Mouse (Mus musculus): ENCODE data around the gene Foxk1. TPM values are rescaled to one million over a fixed set of nuclear protein-coding genes. Genes with fewer than 3 reads are reported as not detected.

The Foxk1 gene
- polyA plus RNA-seq, 1 experiment from 2014 or later: 3.1 TPM

GRCm38 (mm10) chr5:142473696-142474095 is 72.4 kb downstream of the Foxk1 start:
- no peak overlapping the region for H3K4me3 ChIP-seq (ENCODE audit: low read length)
- no peak for ATAC-seq (ENCODE audit: low read depth)
- WGBS: 65% methylated on average over 10 of the region's 10 CpGs
- H3K9me3 ChIP-seq (ENCODE audit: control insufficient read depth, low read length): no peaks in the 10 kb centered on the region
- no peaks in the 10 kb centered on the region for H3K4me1 ChIP-seq (replicated peaks; ENCODE audit: control insufficient read depth, insufficient read depth, low read length)
- H3K9ac ChIP-seq (ENCODE audit: low read length): no peak overlapping the region
- H3K27me3 ChIP-seq (ENCODE audit: control insufficient read depth, insufficient read depth, low read depth, low read length): no peaks in the 10 kb centered on the region
- peaks cover 5% of the 10 kb centered on the region; the same call in 1 of the 2 replicates for H3K36me3 ChIP-seq (ENCODE audit: control insufficient read depth, insufficient read depth, low read length)
- H3K4me2 ChIP-seq (ENCODE audit: low read depth, low read length): no peak overlapping the region
- no peak overlapping the region for H3K27ac ChIP-seq (ENCODE audit: low read length)

GRCm38 (mm10) chr5:142475669-142476068 is 74.4 kb downstream of the Foxk1 start:
- no peaks in the 10 kb centered on the region; the same call in 1 of the 2 replicates for H3K4me1 ChIP-seq (replicated peaks; ENCODE audit: control insufficient read depth, insufficient read depth, low read length)
- no peak overlapping the region for H3K4me2 ChIP-seq (ENCODE audit: low read depth, low read length)
- H3K4me3 ChIP-seq (ENCODE audit: low read length): no peak overlapping the region
- no peak for ATAC-seq (ENCODE audit: low read depth)
- H3K9ac ChIP-seq (ENCODE audit: low read length): no peak overlapping the region
- no peaks in the 10 kb centered on the region for H3K27me3 ChIP-seq (ENCODE audit: control insufficient read depth, insufficient read depth, low read depth, low read length)
- H3K36me3 ChIP-seq (ENCODE audit: control insufficient read depth, insufficient read depth, low read length): no peaks in the 10 kb centered on the region
- no peaks in the 10 kb centered on the region for H3K9me3 ChIP-seq (ENCODE audit: control insufficient read depth, low read length)
- 70% methylated on average over 7 of the region's 7 CpGs for WGBS
- no peak overlapping the region for H3K27ac ChIP-seq (ENCODE audit: low read length)

GRCm38 (mm10) chr5:142477346-142477745 is 76.0 kb downstream of the Foxk1 start:
- Histone ChIP-seq H3K4me1 (replicated peaks; ENCODE audit: control insufficient read depth, insufficient read depth, low read length) (no peaks in the 10 kb centered on the region; the same call in 1 of the 2 replicates), H3K36me3 (ENCODE audit: control insufficient read depth, insufficient read depth, low read length) (no peaks in the 10 kb centered on the region), H3K4me3 (ENCODE audit: low read length) (no peak overlapping the region), H3K9me3 (ENCODE audit: control insufficient read depth, low read length) (no peaks in the 10 kb centered on the region), H3K9ac (ENCODE audit: low read length) (no peak overlapping the region), H3K4me2 (ENCODE audit: low read depth, low read length) (no peak overlapping the region), H3K27ac (ENCODE audit: low read length) (no peak overlapping the region), H3K27me3 (ENCODE audit: control insufficient read depth, insufficient read depth, low read depth, low read length) (no peaks in the 10 kb centered on the region)
- 71% methylated on average over 12 of the region's 12 CpGs for WGBS
- ATAC-seq (ENCODE audit: low read depth): no peak

- H3K4me1 ChIP-seq (replicated peaks; ENCODE audit: control insufficient read depth, insufficient read depth, low read length): no peaks in the 10 kb centered on the region; the same call in 1 of the 2 replicates
- no peak overlapping the region for H3K4me2 ChIP-seq (ENCODE audit: low read depth, low read length)
- H3K36me3 ChIP-seq (ENCODE audit: control insufficient read depth, insufficient read depth, low read length): no peaks in the 10 kb centered on the region
- H3K4me3 ChIP-seq (ENCODE audit: low read length): no peak overlapping the region
- no peaks in the 10 kb centered on the region for H3K9me3 ChIP-seq (ENCODE audit: control insufficient read depth, low read length)
- 74% methylated on average over 5 of the region's 5 CpGs for WGBS
- ATAC-seq (ENCODE audit: low read depth): no peak
- H3K27me3 ChIP-seq (ENCODE audit: control insufficient read depth, insufficient read depth, low read depth, low read length): no peaks in the 10 kb centered on the region
- H3K27ac ChIP-seq (ENCODE audit: low read length): no peak overlapping the region
- no peak overlapping the region for H3K9ac ChIP-seq (ENCODE audit: low read length)
Measured at GRCm38 (mm10) chr5:142477866-142478615, 76.7 kb downstream of the Foxk1 start.

- Histone ChIP-seq H3K9me3 (ENCODE audit: control insufficient read depth, low read length) (no peaks in the 10 kb centered on the region), H3K27ac (ENCODE audit: low read length) (no peak overlapping the region), H3K4me1 (replicated peaks; ENCODE audit: control insufficient read depth, insufficient read depth, low read length) (no peaks in the 10 kb centered on the region; the same call in 1 of the 2 replicates), H3K4me3 (ENCODE audit: low read length) (peak overlapping the region; percentile 28; the same call in 1 of the 2 replicates), H3K9ac (ENCODE audit: low read length) (peak overlapping the region; percentile 53; the same call in 1 of the 2 replicates), H3K4me2 (ENCODE audit: low read depth, low read length) (peak overlapping the region; percentile 52), H3K36me3 (ENCODE audit: control insufficient read depth, insufficient read depth, low read length) (no peaks in the 10 kb centered on the region), H3K27me3 (ENCODE audit: control insufficient read depth, insufficient read depth, low read depth, low read length) (no peaks in the 10 kb centered on the region)
- WGBS: 26% methylated on average over 17 of the region's 17 CpGs
- peak; percentile 75 for ATAC-seq (ENCODE audit: low read depth)
Measured at GRCm38 (mm10) chr5:142478829-142479435, 77.6 kb downstream of the Foxk1 start.

- Histone ChIP-seq H3K27ac (ENCODE audit: low read length) (no peak overlapping the region), H3K27me3 (ENCODE audit: control insufficient read depth, insufficient read depth, low read depth, low read length) (no peaks in the 10 kb centered on the region), H3K4me3 (ENCODE audit: low read length) (no peak overlapping the region), H3K9me3 (ENCODE audit: control insufficient read depth, low read length) (no peaks in the 10 kb centered on the region), H3K9ac (ENCODE audit: low read length) (no peak overlapping the region), H3K4me2 (ENCODE audit: low read depth, low read length) (no peak overlapping the region), H3K36me3 (ENCODE audit: control insufficient read depth, insufficient read depth, low read length) (no peaks in the 10 kb centered on the region), H3K4me1 (replicated peaks; ENCODE audit: control insufficient read depth, insufficient read depth, low read length) (no peaks in the 10 kb centered on the region; the same call in 1 of the 2 replicates)
- no peak for ATAC-seq (ENCODE audit: low read depth)
- WGBS: 68% methylated on average over 2 of the region's 2 CpGs
Measured at GRCm38 (mm10) chr5:142482512-142482911, 81.2 kb downstream of the Foxk1 start.

- Histone ChIP-seq H3K4me1 (replicated peaks; ENCODE audit: control insufficient read depth, insufficient read depth, low read length) (no peaks in the 10 kb centered on the region; the same call in 1 of the 2 replicates), H3K27me3 (ENCODE audit: control insufficient read depth, insufficient read depth, low read depth, low read length) (no peaks in the 10 kb centered on the region), H3K27ac (ENCODE audit: low read length) (no peak overlapping the region), H3K4me3 (ENCODE audit: low read length) (no peak overlapping the region), H3K9ac (ENCODE audit: low read length) (no peak overlapping the region), H3K4me2 (ENCODE audit: low read depth, low read length) (no peak overlapping the region), H3K36me3 (ENCODE audit: control insufficient read depth, insufficient read depth, low read length) (no peaks in the 10 kb centered on the region), H3K9me3 (ENCODE audit: control insufficient read depth, low read length) (no peaks in the 10 kb centered on the region)
- WGBS: 84% methylated on average over 5 of the region's 5 CpGs
- no peak for ATAC-seq (ENCODE audit: low read depth)
Measured at GRCm38 (mm10) chr5:142483581-142483980, 82.3 kb downstream of the Foxk1 start.

GRCm38 (mm10) chr5:142486654-142487053 is 85.4 kb downstream of the Foxk1 start:
- no peak overlapping the region for H3K9ac ChIP-seq (ENCODE audit: low read length)
- no peaks in the 10 kb centered on the region for H3K4me1 ChIP-seq (replicated peaks; ENCODE audit: control insufficient read depth, insufficient read depth, low read length)
- WGBS: 42% methylated on average over 9 of the region's 9 CpGs
- H3K27ac ChIP-seq (ENCODE audit: low read length): no peak overlapping the region
- ATAC-seq (ENCODE audit: low read depth): no peak
- no peaks in the 10 kb centered on the region for H3K9me3 ChIP-seq (ENCODE audit: control insufficient read depth, low read length)
- no peaks in the 10 kb centered on the region for H3K36me3 ChIP-seq (ENCODE audit: control insufficient read depth, insufficient read depth, low read length)
- H3K4me3 ChIP-seq (ENCODE audit: low read length): no peak overlapping the region
- H3K4me2 ChIP-seq (ENCODE audit: low read depth, low read length): no peak overlapping the region
- H3K27me3 ChIP-seq (ENCODE audit: control insufficient read depth, insufficient read depth, low read depth, low read length): no peaks in the 10 kb centered on the region

GRCm38 (mm10) chr5:142489955-142490707 is 88.8 kb downstream of the Foxk1 start:
- 58% methylated on average over 9 of the region's 9 CpGs for WGBS

More at GRCm38 (mm10) chr5:142489955-142490707, 88.8 kb downstream of the Foxk1 start:
- no peaks in the 10 kb centered on the region; the same call in 1 of the 2 replicates for H3K4me1 ChIP-seq (replicated peaks; ENCODE audit: control insufficient read depth, insufficient read depth, low read length)
- ATAC-seq (ENCODE audit: low read depth): no peak
- no peaks in the 10 kb centered on the region for H3K36me3 ChIP-seq (ENCODE audit: control insufficient read depth, insufficient read depth, low read length)
- H3K27ac ChIP-seq (ENCODE audit: low read length): no peak overlapping the region
- H3K27me3 ChIP-seq (ENCODE audit: control insufficient read depth, insufficient read depth, low read depth, low read length): no peaks in the 10 kb centered on the region
- H3K4me2 ChIP-seq (ENCODE audit: low read depth, low read length): no peak overlapping the region
- no peak overlapping the region for H3K4me3 ChIP-seq (ENCODE audit: low read length)
- no peak overlapping the region for H3K9ac ChIP-seq (ENCODE audit: low read length)
- no peaks in the 10 kb centered on the region for H3K9me3 ChIP-seq (ENCODE audit: control insufficient read depth, low read length)
